Mouse (Mus musculus): Measurements from ENCODE around the gene Phactr3. TPM values are rescaled to one million over a fixed set of nuclear protein-coding genes. Genes with fewer than 3 reads are reported as not detected.
"Not testable (repeated sequence)": the region's sequence is repeated elsewhere in the genome, so short reads cannot be mapped to it uniquely, and the experiment has no call there.

The Phactr3 gene
- polyA plus RNA-seq, 1 experiment from 2014 or later = 53.9 TPM

GRCm38 (mm10) chr2:178324410-178324809 lies 205.6 kb downstream of the Phactr3 start:
- Histone ChIP-seq H3K4me2 (replicated peaks) (no peak overlapping the region), H3K9ac (replicated peaks) (no peak overlapping the region), H3K4me3 (no peak overlapping the region), H3K4me1 (peaks cover 29% of the 10 kb centered on the region), H3K36me3 (no peaks in the 10 kb centered on the region; the same call in 1 of the 2 replicates), H3K27me3 (no peaks in the 10 kb centered on the region), H3K27ac (replicated peaks) (no peak overlapping the region), H3K9me3 (no peaks in the 10 kb centered on the region)
- no peak for ATAC-seq (replicated peaks)
- 92% methylated on average over 3 of the region's 3 CpGs for WGBS

DNA sequence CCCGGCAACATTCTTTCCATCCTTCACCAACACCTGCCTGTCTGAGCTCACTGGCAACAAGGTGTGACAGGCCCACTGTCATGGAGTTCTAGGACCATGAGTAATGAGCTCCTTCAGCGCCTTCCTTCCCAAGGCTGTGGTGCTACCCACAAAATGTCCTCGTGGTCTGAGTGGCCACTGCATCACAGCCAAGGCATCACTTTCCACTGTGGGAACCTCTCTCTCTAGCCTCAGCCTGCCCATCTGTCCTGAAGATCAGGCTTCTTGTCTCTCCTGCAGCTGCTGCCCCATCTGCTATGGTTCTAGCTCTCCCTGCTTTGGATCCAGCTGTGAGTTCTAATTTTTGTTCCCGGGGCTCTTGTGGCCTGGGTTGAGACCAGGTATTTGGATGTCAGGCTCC lies 206.0 kb downstream of the Phactr3 start:
- Histone ChIP-seq H3K27ac (replicated peaks) (no peak overlapping the region), H3K4me3 (no peak overlapping the region), H3K27me3 (no peaks in the 10 kb centered on the region), H3K9ac (replicated peaks) (no peak overlapping the region), H3K36me3 (no peaks in the 10 kb centered on the region; the same call in 1 of the 2 replicates), H3K4me2 (replicated peaks) (no peak overlapping the region), H3K9me3 (no peaks in the 10 kb centered on the region), H3K4me1 (peaks cover 34% of the 10 kb centered on the region)
- 89% methylated on average over 4 of the region's 4 CpGs for WGBS
- no peak for ATAC-seq (replicated peaks)

DNA sequence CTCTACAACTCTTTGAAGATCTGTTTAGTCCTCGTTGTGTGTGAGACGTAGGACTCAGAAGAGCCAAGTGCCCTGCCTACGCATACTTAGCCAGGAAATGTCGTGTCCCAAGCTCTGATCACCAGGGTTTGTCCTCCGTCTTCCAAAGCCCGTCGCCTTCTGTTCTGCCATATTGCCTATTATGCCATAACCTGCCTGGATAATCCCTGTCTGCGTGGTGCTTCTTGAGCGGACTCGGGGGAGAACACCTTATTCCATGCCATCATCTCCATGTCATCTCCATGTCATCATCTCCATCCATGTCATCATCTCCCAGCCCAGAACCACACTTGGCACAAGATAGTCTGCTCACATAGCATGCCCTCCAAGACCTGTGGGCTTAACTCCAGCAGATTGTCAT lies 207.3 kb downstream of the Phactr3 start:
- WGBS = 92% methylated on average over 10 of the region's 10 CpGs
- H3K9me3 ChIP-seq = no peaks in the 10 kb centered on the region
- H3K4me3 ChIP-seq = no peak overlapping the region
- no peaks in the 10 kb centered on the region; the same call in 1 of the 2 replicates for H3K36me3 ChIP-seq
- no peak overlapping the region for H3K4me2 ChIP-seq (replicated peaks)
- peaks cover 36% of the 10 kb centered on the region for H3K4me1 ChIP-seq
- no peak overlapping the region for H3K9ac ChIP-seq (replicated peaks)
- H3K27ac ChIP-seq (replicated peaks) = no peak overlapping the region
- no peak for ATAC-seq (replicated peaks)
- H3K27me3 ChIP-seq = no peaks in the 10 kb centered on the region

DNA sequence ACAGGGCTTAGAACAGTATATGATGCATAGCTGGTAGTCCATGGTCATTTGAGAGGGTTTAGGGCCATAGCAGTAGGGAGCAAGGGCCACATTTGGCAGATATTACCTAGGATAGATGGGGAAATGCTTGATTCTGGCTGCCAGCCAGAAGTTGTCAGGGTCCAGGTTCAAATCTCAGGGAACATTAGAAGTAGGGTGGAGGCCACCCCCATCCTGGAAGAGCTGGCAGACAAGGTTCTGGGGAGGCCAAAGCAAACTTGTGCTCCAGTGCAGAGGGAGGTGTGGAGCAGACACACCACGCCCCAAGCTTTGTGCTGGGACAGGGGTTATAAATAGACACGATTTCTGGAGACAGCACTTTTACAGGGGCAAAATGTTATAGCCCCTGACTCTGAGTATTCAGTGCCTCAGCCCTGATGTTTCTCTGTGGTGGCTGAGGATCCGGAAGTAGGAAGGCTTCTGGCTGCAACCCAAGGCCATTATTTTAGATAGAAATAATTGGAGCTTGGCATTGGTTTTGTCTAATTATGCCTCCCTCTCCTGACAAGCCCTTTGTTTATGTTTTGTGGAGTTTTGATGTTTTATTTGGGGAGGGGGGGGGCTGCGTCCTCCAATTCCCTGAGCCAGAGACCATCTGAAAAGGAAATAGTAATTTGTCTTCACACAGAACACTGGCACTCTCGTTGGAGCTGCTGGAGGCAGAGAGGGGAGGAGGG lies 208.1 kb downstream of the Phactr3 start:
- 8% methylated on average over 5 of the region's 5 CpGs for WGBS
- Histone ChIP-seq H3K4me3 (no peak overlapping the region), H3K27ac (replicated peaks) (peak overlapping the region; percentile 93), H3K4me2 (replicated peaks) (peak overlapping the region; percentile 49), H3K9ac (replicated peaks) (peak overlapping the region; percentile 9; the same call in 1 of the 2 replicates), H3K9me3 (no peaks in the 10 kb centered on the region), H3K27me3 (no peaks in the 10 kb centered on the region), H3K4me1 (peaks cover 36% of the 10 kb centered on the region), H3K36me3 (0 out of 2 replicates have a peak, but pooled peaks cover 2% of the 10 kb centered on the region)
- peak; percentile 69 for ATAC-seq (replicated peaks)

DNA sequence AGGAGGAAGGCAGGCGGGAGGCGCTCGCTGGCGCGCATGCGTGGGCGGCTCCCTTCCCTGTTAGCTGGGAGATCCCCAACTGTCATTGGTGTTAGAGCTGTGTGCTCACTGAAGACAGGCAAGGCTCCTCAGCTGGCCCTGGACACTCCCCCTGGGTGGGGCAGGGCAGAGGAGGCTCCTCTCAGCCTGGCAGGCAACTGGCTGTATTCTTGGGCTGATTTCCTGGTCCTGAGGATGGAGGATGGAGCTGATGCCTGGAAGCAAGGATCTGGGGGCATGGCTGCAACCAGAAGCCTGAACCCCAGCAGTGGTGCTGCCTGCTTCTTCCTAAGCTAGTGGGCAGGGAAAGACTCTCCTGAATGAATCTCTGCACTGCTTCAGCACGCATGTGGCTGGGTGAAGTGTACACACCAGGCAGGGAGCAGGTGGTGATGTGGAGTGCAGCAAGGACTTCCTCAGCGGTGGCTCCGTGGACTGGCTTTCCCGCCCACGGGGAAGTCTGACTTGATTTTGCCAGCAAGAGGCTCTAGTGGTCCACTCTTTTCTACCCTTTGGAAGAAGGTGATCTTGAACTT lies 208.8 kb downstream of the Phactr3 start:
- ATAC-seq (replicated peaks) = peak; percentile 97
- peak overlapping the region; percentile 93 for H3K27ac ChIP-seq (replicated peaks)
- no peaks in the 10 kb centered on the region for H3K27me3 ChIP-seq
- H3K9ac ChIP-seq (replicated peaks) = peak overlapping the region; percentile 44
- no peaks in the 10 kb centered on the region for H3K9me3 ChIP-seq
- H3K4me3 ChIP-seq = peak overlapping the region; percentile 34
- 9% methylated on average over 12 of the region's 12 CpGs for WGBS
- H3K4me1 ChIP-seq = peaks cover 36% of the 10 kb centered on the region
- peak overlapping the region; percentile 49 for H3K4me2 ChIP-seq (replicated peaks)
- H3K36me3 ChIP-seq = 0 out of 2 replicates have a peak, but pooled peaks cover 2% of the 10 kb centered on the region

- no peaks in the 10 kb centered on the region for H3K27me3 ChIP-seq
- 0 out of 2 replicates have a peak overlapping the region, but pooled peaks have one; percentile 13 for H3K9ac ChIP-seq (replicated peaks)
- peaks cover 36% of the 10 kb centered on the region for H3K4me1 ChIP-seq
- no peak for ATAC-seq (replicated peaks)
- H3K27ac ChIP-seq (replicated peaks) = 0 out of 2 replicates have a peak overlapping the region, but pooled peaks have one; percentile 15
- H3K4me3 ChIP-seq = peak overlapping the region; percentile 34
- peaks cover 17% of the 10 kb centered on the region for H3K36me3 ChIP-seq
- WGBS = 70% methylated on average over 5 of the region's 5 CpGs
- H3K4me2 ChIP-seq (replicated peaks) = peak overlapping the region; percentile 49
- H3K9me3 ChIP-seq = no peaks in the 10 kb centered on the region
Measured at GRCm38 (mm10) chr2:178329551-178329950, 210.8 kb downstream of the Phactr3 start.

GRCm38 (mm10) chr2:178329986-178330385 lies 211.2 kb downstream of the Phactr3 start:
- Histone ChIP-seq H3K9ac (replicated peaks) (no peak overlapping the region), H3K27me3 (no peaks in the 10 kb centered on the region), H3K4me3 (peak overlapping the region; percentile 34; the same call in 1 of the 2 replicates), H3K36me3 (peaks cover 19% of the 10 kb centered on the region), H3K4me2 (replicated peaks) (peak overlapping the region; percentile 49; the same call in 1 of the 2 replicates), H3K4me1 (peaks cover 36% of the 10 kb centered on the region), H3K9me3 (no peaks in the 10 kb centered on the region), H3K27ac (replicated peaks) (0 out of 2 replicates have a peak overlapping the region, but pooled peaks have one; percentile 15)
- no peak for ATAC-seq (replicated peaks)
- 64% methylated on average over 1 of the region's 1 CpGs for WGBS

- H3K9me3 ChIP-seq = no peaks in the 10 kb centered on the region
- H3K27me3 ChIP-seq = no peaks in the 10 kb centered on the region
- ATAC-seq (replicated peaks) = no peak
- H3K9ac ChIP-seq (replicated peaks) = no peak overlapping the region
- H3K36me3 ChIP-seq = peaks cover 18% of the 10 kb centered on the region
- no peak overlapping the region for H3K27ac ChIP-seq (replicated peaks)
- H3K4me3 ChIP-seq = no peak overlapping the region
- no peaks in the 10 kb centered on the region for H3K4me1 ChIP-seq
- 61% methylated on average over 1 of the region's 1 CpGs for WGBS
- no peak overlapping the region for H3K4me2 ChIP-seq (replicated peaks)
Measured at GRCm38 (mm10) chr2:178337878-178338277, 219.1 kb downstream of the Phactr3 start.

DNA sequence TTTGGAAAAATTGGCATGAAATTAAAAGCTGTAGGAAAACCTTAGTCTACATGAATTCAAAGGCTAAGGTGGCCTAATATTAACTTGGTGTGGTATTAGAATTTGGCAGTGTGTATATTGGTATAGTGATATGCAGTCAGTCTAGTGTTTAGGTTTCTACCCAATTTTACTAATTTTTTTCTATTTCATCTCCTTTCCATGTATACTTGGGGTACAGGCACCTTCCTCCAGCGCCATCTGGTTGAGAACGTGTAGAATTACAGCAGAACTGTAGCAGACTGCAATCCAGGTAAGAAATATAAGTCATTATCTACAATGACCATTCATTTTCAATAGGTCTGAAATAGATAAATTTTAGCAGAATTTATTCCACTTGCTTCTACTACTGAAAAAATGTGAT lies 220.3 kb downstream of the Phactr3 start:
- Histone ChIP-seq H3K4me2 (replicated peaks) (no peak overlapping the region), H3K4me3 (no peak overlapping the region), H3K27ac (replicated peaks) (no peak overlapping the region), H3K9me3 (no peaks in the 10 kb centered on the region), H3K4me1 (no peaks in the 10 kb centered on the region), H3K27me3 (no peaks in the 10 kb centered on the region), H3K36me3 (peaks cover 8% of the 10 kb centered on the region), H3K9ac (replicated peaks) (no peak overlapping the region)
- no peak for ATAC-seq (replicated peaks)
- WGBS = 2% methylated on average over 2 of the region's 2 CpGs

- not testable (repeated sequence) for H3K4me2 ChIP-seq (replicated peaks); H3K9me3 ChIP-seq; H3K4me3 ChIP-seq; H3K27ac ChIP-seq (replicated peaks); H3K4me1 ChIP-seq; H3K27me3 ChIP-seq; H3K36me3 ChIP-seq; ATAC-seq (replicated peaks); H3K9ac ChIP-seq (replicated peaks)
Measured at GRCm38 (mm10) chr2:178342105-178342504, 223.3 kb downstream of the Phactr3 start.

DNA sequence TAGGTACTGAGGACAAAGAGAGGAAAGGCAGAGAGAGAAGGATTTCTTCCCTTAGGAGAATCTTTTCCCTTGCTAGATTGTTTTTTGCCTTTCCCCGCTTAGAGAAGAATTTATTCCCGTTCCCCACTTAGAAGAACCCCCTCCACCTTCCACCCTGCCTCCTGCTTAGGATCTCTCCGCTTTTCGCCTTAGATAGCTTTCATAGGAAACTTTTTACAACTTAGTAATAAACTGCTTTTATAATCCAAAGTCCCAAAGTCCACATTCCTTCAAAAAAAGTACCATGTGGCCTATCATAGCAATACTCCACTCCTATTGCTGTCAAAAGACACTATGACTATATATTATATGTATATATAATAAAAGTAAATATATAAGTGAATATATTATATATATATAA lies 223.8 kb downstream of the Phactr3 start:
- Histone ChIP-seq H3K9ac (replicated peaks) (no peak overlapping the region), H3K27me3 (no peaks in the 10 kb centered on the region), H3K4me3 (no peak overlapping the region), H3K27ac (replicated peaks) (no peak overlapping the region), H3K9me3 (no peaks in the 10 kb centered on the region), H3K4me2 (replicated peaks) (no peak overlapping the region), H3K4me1 (no peaks in the 10 kb centered on the region), H3K36me3 (no peaks in the 10 kb centered on the region)
- no peak for ATAC-seq (replicated peaks)
- 84% methylated on average over 4 of the region's 4 CpGs for WGBS

All from forebrain, embryonic 15.5 days (tissue).